Mouse (Mus musculus) forebrain, postnatal 0 days (tissue): ENCODE data around the gene Gvin1. TPM values are rescaled to one million over a fixed set of nuclear protein-coding genes. Genes with fewer than 3 reads are reported as not detected.
A peak's percentile ranks its signal among the peaks of the same experiment; 100 is the strongest.
"Not testable (repeated sequence)": the region's sequence is repeated elsewhere in the genome, so short reads cannot be mapped to it uniquely, and the experiment has no call there.

ENCODE experiments used
- ATAC-seq: fragments of 200-750 bp; cut with Nextera tagmentation; 2 replicates; pipeline ENCODE4 v1.8.0; 2017; ENCODE audit warnings: mild to moderate bottlenecking, moderate library complexity
- DNase-seq: peaks from one replicate; pipeline ENCODE4 v3.0.0-alpha.2; 2015
- H3K27ac ChIP-seq: fragments of 300-500 bp; sonication (generic); 2 replicates; pipeline ENCODE4 v1.5.1; 2014; ENCODE audit warnings: low read depth, mild to moderate bottlenecking, antibody characterized with exemption, low read length, moderate library complexity, mixed read lengths
- H3K27me3 ChIP-seq: fragments of 300-500 bp; sonication (generic); 2 replicates; pipeline ENCODE4 v1.6.1; 2014; ENCODE audit warnings: mild to moderate bottlenecking, low read length, mixed read lengths; ENCODE audit not compliant: insufficient read depth
- H3K36me3 ChIP-seq: fragments of 300-500 bp; sonication (generic); 2 replicates; pipeline ENCODE4 v1.6.1; 2014; ENCODE audit warnings: mild to moderate bottlenecking, moderate library complexity; ENCODE audit not compliant: insufficient read depth
- H3K4me1 ChIP-seq: fragments of 300-500 bp; sonication (generic); 2 replicates; pipeline ENCODE4 v1.6.1; 2014; ENCODE audit warnings: antibody characterized with exemption; ENCODE audit not compliant: insufficient read depth
- H3K4me2 ChIP-seq: fragments of 300-500 bp; sonication (generic); 2 replicates; pipeline ENCODE4 v1.6.1; 2014; ENCODE audit warnings: low read depth, mild to moderate bottlenecking, moderate library complexity
- H3K4me3 ChIP-seq: fragments of 300-500 bp; sonication (generic); 2 replicates; pipeline ENCODE4 v1.5.1; 2014; ENCODE audit warnings: low read depth, low read length, mixed read lengths
- H3K9ac ChIP-seq: fragments of 300-500 bp; sonication (generic); 2 replicates; pipeline ENCODE4 v1.6.1; 2014; ENCODE audit warnings: mild to moderate bottlenecking
- H3K9me3 ChIP-seq: fragments of 300-500 bp; sonication (generic); 2 replicates; pipeline ENCODE4 v1.6.1; 2016; ENCODE audit warnings: low read length
- CTCF ChIP-seq: sonication (generic); IDR thresholded peaks from 2 replicates; pipeline ENCODE4 v1.5.1; 2016; ENCODE audit warnings: antibody characterized with exemption, control low read depth, low read depth
- WGBS: fragments of 180-500 bp; shearing (Covaris S2); extraction: QIAGEN DNeasy Blood & Tissue Kit; methylation state at CpG from one replicate; pipeline ENCODE4 v1.1.7; 2014; 5-methylcytosine and 5-hydroxymethylcytosine counted together
- polyA plus RNA-seq: library from polyadenylated mRNA; unstranded; fragments of >200 nt; fragmentation: Nextera tagmentation; extraction: Ambion mirVana; gene quantifications from 2 replicates; pipeline ENCODE4 v1.2.1, GENCODE M21; 2015
- total RNA-seq: library from RNA; depleted of rRNA; stranded (reverse); fragments of >200 nt; gene quantifications from 2 replicates; pipeline ENCODE4 v1.2.3, GENCODE M21; 2014

The Gvin1 gene
- total and polyA plus RNA-seq, 2 experiments from 2014 or later = 1.4 TPM; not detected in 1

GRCm38 (mm10) chr7:106236327-106237191, 21.4 kb upstream of the Gvin1 start:
- 73% methylated on average over 2 of the region's 2 CpGs for WGBS
- H3K4me1 ChIP-seq = no peaks in the 10 kb centered on the region
- H3K9me3 ChIP-seq = 0 out of 2 replicates have a peak, but pooled peaks cover 4% of the 10 kb centered on the region
- no peaks in the 10 kb centered on the region for H3K27me3 ChIP-seq
- H3K4me2 ChIP-seq = no peak overlapping the region
- DNase-seq = no peak
- H3K27ac ChIP-seq = no peak overlapping the region
- H3K4me3 ChIP-seq = no peak overlapping the region
- no peaks in the 10 kb centered on the region for H3K36me3 ChIP-seq
- no peak for ATAC-seq
- H3K9ac ChIP-seq = no peak overlapping the region
- TF ChIP-seq CTCF = no peak

- no peak for TF ChIP-seq CTCF
- Histone ChIP-seq H3K36me3 (no peaks in the 10 kb centered on the region), H3K4me1 (no peaks in the 10 kb centered on the region), H3K27me3 (no peaks in the 10 kb centered on the region), H3K4me2 (no peak overlapping the region), H3K27ac (no peak overlapping the region), H3K9me3 (0 out of 2 replicates have a peak, but pooled peaks cover 4% of the 10 kb centered on the region), H3K9ac (no peak overlapping the region), H3K4me3 (no peak overlapping the region)
- ATAC-seq (no peak), DNase-seq (no peak)
- 76% methylated on average over 2 of the region's 2 CpGs for WGBS
These were observed 20.5 kb upstream of the Gvin1 start for GRCm38 (mm10) chr7:106235596-106235995.

- H3K9me3 ChIP-seq, ATAC-seq, H3K4me2 ChIP-seq, H3K9ac ChIP-seq, H3K27ac ChIP-seq, H3K4me3 ChIP-seq, DNase-seq, H3K27me3 ChIP-seq, H3K36me3 ChIP-seq, H3K4me1 ChIP-seq: not testable (repeated sequence)
These were observed 784 bp upstream of the Gvin1 start for GRCm38 (mm10) chr7:106215910-106216309.

- not testable (repeated sequence) for H3K9ac ChIP-seq
These were observed 1.4 kb downstream of the Gvin1 start for GRCm38 (mm10) chr7:106213770-106214169.

GRCm38 (mm10) chr7:106206630-106207029, 8.5 kb downstream of the Gvin1 start:
- 89% methylated on average over 2 of the region's 3 CpGs for WGBS
- not testable (repeated sequence) for H3K4me3 ChIP-seq, H3K27me3 ChIP-seq, H3K36me3 ChIP-seq, H3K27ac ChIP-seq, H3K4me2 ChIP-seq, H3K9ac ChIP-seq, ATAC-seq, H3K4me1 ChIP-seq, DNase-seq, H3K9me3 ChIP-seq

More at GRCm38 (mm10) chr7:106213770-106214169, 1.4 kb downstream of the Gvin1 start:
- not testable (repeated sequence) for H3K9me3 ChIP-seq, H3K27me3 ChIP-seq, H3K4me2 ChIP-seq, H3K4me3 ChIP-seq, H3K27ac ChIP-seq, H3K4me1 ChIP-seq, DNase-seq, H3K36me3 ChIP-seq
- peak; percentile 14; the same call in 1 of the 2 replicates for ATAC-seq
- WGBS = no CpG with 5 or more reads among the region's 4 CpGs

GRCm38 (mm10) chr7:106177065-106177464, 38.1 kb downstream of the Gvin1 start:
- not testable (repeated sequence) for ATAC-seq, H3K4me1 ChIP-seq, H3K27ac ChIP-seq, DNase-seq, H3K9me3 ChIP-seq, H3K4me2 ChIP-seq, H3K4me3 ChIP-seq, H3K27me3 ChIP-seq, H3K36me3 ChIP-seq, H3K9ac ChIP-seq

GRCm38 (mm10) chr7:106145013-106145754, 69.9 kb downstream of the Gvin1 start:
- H3K4me1 ChIP-seq, DNase-seq, H3K9me3 ChIP-seq, H3K27ac ChIP-seq, H3K4me3 ChIP-seq, H3K36me3 ChIP-seq, H3K9ac ChIP-seq, H3K27me3 ChIP-seq, H3K4me2 ChIP-seq: not testable (repeated sequence)
- ATAC-seq = peak; percentile 47
- no CpG with 5 or more reads among the region's 2 CpGs for WGBS

- not testable (repeated sequence) for H3K9ac ChIP-seq, H3K27me3 ChIP-seq, H3K4me1 ChIP-seq, DNase-seq, H3K4me3 ChIP-seq, H3K9me3 ChIP-seq, H3K4me2 ChIP-seq, H3K36me3 ChIP-seq, ATAC-seq, H3K27ac ChIP-seq
- WGBS = no CpG with 5 or more reads among the region's 1 CpGs
These were observed 73.8 kb downstream of the Gvin1 start for GRCm38 (mm10) chr7:106141128-106141895.

- H3K9me3 ChIP-seq, H3K9ac ChIP-seq, H3K27ac ChIP-seq, DNase-seq, H3K4me2 ChIP-seq, H3K36me3 ChIP-seq, ATAC-seq, H3K4me3 ChIP-seq, H3K27me3 ChIP-seq, H3K4me1 ChIP-seq: not testable (repeated sequence)
- WGBS = no CpG with 5 or more reads among the region's 2 CpGs
These were observed 97.8 kb downstream of the Gvin1 start for GRCm38 (mm10) chr7:106117090-106117948.
